Mouse (Mus musculus) urinary bladder, postnatal 14 days (tissue): Measurements from ENCODE around the gene Rab34.
"Not testable (repeated sequence)": the region's sequence is repeated elsewhere in the genome, so short reads cannot be mapped to it uniquely, and the experiment has no call there.

Experiments used
- DNase-seq: peaks from one replicate; pipeline ENCODE4 v3.0.0; 2021; ENCODE audit warnings: low spot score

Gene Rab34

GRCm38 (mm10) chr11:78180081-78180761 is 8.0 kb upstream of the Rab34 start:
- no peak for DNase-seq

DNA sequence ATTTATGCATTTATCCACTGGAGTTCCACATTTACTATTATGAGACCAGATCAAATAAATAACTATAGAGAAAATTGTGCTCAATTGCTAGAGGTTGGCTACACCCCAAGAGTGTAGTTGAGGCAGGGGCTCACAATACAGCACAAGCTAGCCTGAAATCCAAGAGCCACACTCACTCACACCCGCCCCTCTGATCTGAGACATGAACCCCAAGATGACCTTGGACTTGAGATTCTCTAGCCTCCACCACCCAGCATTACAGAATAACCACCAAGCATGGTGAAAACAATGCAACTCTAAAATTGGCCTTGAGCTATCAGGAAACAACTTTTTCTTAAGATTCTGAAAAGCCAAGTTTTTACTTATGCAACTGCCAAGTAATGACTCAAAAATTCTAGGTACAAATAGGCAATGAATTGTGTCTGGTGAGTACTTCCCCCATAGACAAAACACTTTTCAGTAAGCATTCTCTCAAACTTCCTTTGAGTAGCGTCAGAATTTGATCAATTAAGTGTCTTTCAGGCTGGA is 6.3 kb upstream of the Rab34 start:
- DNase-seq, result no peak

DNA sequence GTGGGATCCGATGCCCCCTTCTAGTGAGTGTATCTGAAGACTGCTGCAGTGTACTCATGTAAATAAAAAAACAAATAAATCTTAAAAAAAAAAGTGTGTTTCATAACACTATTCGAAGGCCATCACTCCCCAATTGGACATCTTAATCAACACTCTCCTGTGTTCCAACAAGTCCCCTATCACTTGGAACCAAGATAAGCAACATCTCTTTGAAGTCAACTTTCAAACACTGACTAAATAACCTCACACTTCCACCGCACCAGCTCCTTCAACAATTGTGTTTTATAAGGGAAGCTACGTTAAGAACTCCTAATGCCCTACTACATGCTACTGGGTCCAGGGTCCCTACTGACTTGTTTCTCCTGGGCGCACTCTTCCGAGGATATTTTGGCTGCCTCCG is 5.8 kb upstream of the Rab34 start:
- no peak for DNase-seq

- peak; percentile 78 for DNase-seq
Measured at GRCm38 (mm10) chr11:78182961-78183844, 5.0 kb upstream of the Rab34 start, which contains the start of gene Rpl23a. Gene Rpl23a, minus strand, starts transcription at chr11:78183584.

DNA sequence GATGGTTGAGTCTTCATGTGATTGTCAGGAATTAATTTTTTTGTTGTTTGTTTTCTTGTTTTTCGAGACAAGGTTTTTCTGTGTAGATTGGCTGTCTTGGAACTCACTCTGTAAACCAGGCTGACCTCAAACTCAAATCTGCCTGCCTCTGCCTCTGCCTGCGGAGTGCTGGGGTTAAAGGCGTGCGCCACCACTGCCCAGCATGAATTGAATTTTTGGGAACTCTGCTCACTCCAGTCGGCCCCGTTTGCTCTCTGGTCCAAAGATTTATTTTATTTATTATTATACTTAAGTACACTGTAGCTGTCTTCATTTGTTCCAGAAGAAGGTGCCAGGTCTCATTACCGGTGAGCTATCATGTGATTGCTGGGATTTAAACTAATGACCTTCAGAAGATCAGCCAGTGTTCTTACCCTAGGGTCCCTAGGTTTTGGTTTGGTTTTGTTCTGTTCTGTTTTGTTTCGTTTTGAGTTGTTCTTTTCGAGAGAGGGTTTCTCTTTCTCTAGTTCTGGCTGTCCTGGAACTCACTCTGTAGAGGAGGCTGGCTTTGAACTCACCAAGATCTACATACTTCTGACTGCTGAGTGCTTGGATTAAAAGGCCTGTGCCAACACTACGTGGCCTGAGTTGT is 4.2 kb upstream of the Rab34 start:
- DNase-seq, result no peak

DNA sequence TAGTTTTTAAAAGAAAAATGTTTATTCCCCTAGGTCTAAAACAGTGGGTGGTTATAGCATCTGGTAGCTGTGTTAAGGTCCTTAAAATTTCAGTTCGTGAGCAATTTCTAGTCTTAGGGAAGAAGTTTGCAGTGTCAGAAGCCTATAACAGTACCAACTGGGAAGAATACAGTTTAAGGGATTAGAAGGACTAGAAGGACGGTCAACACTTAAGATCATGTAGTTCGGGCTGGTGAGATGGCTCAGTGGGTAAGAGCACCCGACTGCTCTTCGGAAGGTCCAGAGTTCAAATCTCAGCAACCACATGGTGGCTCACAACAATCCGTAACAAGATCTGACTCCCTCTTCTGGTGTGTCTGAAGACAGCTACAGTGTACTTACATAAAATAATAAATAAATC is 3.5 kb upstream of the Rab34 start:
- DNase-seq, result not testable (repeated sequence)

- peak; percentile 61 for DNase-seq
Measured at GRCm38 (mm10) chr11:78189234-78190040, 1.2 kb downstream of the Rab34 start.

- DNase-seq, result no peak
Measured at GRCm38 (mm10) chr11:78190041-78190440, 1.8 kb downstream of the Rab34 start.

GRCm38 (mm10) chr11:78193113-78193512 is 4.9 kb downstream of the Rab34 start, which contains the start of gene Proca1:
Gene Proca1, plus strand, starts transcription at chr11:78193392.
- DNase-seq, result no peak

DNA sequence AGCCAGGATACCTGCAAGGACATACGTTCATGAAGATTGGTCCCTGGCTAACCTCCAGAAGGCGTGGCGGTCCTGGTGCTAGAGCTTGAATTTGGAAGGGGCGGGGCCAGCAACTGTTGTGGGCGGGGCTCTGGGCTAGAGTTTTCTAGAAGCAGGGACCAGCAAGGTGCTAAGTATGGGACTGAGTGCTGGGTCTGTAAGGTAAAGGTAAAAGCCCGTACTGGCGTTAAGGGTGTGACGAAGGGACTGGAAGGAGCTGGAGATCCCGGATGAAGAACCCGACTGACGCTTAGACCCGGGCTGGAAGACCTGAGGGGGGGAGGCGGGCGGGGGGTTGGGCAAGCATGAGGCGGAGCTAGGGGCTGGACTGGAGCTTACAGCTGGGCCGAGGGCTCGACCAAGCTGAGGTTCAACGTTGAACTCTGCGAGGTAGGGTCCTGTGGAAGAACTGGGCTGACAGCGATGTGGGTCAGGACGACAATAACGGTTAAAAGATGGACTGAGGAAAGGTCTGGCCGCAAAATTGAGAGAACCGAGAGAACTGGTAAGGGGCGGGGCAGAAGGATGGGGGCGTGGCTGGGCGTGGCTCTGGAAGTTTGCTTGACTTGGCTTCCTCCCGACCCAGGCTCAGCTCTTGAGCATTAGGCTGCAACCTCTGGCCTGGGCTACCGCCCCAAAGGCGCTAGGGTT is 6.3 kb downstream of the Rab34 start:
- peak; percentile 84 for DNase-seq

- DNase-seq, result no peak
Measured at GRCm38 (mm10) chr11:78195101-78195863, 7.1 kb downstream of the Rab34 start.

DNA sequence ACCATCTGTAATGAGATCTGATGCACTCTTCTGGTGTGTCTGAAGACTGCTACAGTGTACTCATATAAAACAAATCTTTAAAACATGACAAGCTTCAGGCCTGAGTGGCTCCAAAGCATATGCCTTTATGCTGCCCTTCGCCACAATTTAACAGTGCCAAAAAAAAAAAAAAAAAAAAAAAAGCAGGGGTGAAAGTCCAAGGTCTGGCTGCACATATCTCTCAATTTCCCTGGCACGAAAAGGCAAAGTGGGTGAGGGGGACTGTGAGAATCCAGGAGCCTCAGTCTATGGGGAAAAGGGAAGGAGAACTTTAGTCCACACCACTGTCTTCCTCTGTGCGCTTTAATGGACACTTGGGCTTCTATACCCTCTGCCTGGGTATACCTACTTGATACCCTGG is 14.1 kb downstream of the Rab34 start:
- DNase-seq, result no peak

DNA sequence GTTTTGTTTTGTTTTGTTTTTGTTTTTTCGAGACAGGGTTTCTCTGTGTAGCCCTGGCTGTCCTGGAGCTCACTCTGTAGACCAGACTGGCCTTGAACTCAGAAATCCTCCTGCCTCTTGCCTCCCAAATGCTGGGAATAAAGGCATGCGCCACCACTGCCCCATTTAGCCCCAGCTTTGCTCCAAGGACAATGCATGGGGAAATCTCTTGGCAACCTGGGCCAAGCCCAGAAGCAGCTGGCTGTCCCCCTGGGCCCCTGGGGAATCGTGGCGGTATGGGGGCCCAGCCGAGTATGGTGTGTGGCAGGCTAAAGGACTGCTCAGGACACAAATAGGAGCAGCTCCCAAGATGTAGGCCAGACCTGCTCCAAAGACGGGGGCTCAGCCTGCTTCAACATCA is 16.1 kb downstream of the Rab34 start:
- DNase-seq, result no peak

DNA sequence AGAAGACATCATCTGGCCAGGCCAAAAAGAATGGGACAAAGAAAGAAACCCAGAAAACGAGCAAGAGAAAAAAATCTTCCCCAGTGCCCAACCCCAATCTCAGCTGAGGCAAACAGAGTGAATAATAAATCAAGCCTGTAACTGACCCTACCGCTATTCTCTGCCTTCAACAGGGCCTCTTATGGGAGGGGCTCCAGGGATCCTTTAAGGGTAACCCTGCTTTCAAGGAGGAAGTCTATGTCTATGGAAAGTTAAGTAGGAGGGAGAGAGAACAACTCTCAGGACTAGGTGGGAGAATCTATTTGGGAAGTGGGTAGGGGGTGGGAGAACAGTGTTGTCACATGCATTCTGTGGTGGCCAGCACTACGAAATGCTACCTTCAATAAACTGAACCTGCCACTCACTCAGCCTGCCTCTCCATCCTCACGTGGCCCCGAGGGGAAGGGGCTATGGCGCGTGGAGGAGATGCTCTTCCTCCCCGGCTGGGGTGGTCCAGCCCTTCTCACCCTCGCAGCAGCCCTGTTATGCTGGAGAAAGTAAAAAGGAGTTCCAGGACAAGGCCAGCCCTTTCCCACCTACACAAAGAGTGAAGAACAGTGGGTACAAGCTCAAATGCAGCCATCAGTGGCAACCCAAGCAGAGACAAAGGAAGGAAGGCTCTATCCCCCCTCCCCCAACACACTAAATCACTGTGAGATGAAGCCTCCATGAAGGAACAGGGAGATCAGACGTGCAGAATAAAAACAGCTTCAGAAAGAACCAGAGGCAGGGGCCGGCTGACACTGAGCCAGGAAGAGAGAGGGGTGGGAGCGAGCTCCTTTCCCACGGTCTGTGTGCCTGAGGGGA is 17.4 kb downstream of the Rab34 start:
- no peak for DNase-seq

- DNase-seq, result no peak
Measured at GRCm38 (mm10) chr11:78207190-78207589, 19.0 kb downstream of the Rab34 start.

DNA sequence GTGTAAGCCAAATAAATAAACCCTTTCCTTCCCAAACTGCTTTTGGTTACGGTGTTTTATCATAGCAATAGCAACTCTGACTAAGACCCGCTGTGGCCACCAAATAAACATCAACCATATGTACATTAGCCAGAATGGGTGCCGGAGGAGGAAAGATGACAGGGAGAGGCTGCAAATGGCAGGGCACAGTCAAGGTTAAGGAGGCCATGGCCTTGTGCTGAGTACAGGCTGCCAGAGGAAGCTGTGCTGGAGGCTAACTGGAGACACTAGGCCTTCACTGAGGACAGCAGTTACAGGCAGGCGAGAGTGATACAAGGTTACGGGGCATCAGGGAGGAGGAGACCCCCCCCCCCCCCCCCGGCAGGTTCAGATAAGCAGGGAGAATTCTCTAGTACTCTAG is 21.7 kb downstream of the Rab34 start:
- DNase-seq, result no peak

GRCm38 (mm10) chr11:78210615-78211014 is 22.4 kb downstream of the Rab34 start:
- DNase-seq, result no peak

- no peak for DNase-seq
Measured at GRCm38 (mm10) chr11:78211513-78211912, 23.3 kb downstream of the Rab34 start.

DNA sequence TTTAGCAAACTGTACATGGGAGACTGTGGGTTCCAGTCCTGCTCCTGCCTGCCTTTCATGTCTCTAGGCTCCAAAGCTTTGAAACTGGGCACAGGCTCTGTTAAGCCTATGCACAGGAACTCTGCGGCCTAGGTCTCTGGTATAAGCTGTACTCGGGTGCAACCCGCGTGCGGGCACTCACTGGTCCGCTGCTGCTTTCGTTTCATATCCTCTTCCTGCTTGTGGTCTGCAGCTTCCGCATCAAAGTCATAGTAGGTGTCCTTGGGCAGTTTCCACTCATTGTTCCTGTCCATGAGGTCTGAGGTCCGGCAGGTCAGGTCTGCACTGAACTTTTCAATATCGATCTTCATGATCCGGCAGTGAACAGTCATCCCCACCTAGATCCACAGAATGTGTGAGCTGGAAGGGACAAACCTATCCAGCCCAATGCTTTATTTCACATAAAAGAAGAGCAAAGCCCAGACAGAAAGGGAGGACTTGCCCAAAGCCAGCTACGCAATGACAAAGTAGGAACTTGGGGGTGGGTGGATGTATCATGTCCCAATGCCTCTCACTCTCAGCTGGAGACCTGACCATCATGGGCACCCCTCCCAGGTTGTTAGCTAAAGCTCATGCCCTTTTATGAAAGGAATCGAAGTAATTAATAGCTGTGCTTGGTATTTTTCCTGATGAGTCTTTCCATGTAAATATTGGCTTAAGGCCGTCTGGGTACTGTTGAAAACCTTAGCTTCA is 25.0 kb downstream of the Rab34 start:
- DNase-seq, result no peak
